Mouse (Mus musculus): ENCODE results near the gene Bpifc. TPM values are rescaled to one million over a fixed set of nuclear protein-coding genes. Genes with fewer than 3 reads are reported as not detected.

Gene Bpifc
- polyA plus RNA-seq, 1 experiment = not detected

- no peak for TF ChIP-seq GATA1 (IDR thresholded peaks at IDR 0.05; ENCODE audit: low read length)
- no peak for TF ChIP-seq TAL1 (IDR thresholded peaks at IDR 0.05; ENCODE audit: low read length)
- Histone ChIP-seq H3K4me1 (ENCODE audit: control insufficient read depth) (no peaks in the 10 kb centered on the region), H3K9me3 (ENCODE audit: control insufficient read depth, low read length) (no peaks in the 10 kb centered on the region), H3K27me3 (ENCODE audit: control insufficient read depth) (no peaks in the 10 kb centered on the region), H3K36me3 (ENCODE audit: control insufficient read depth) (no peaks in the 10 kb centered on the region), H3K4me3 (replicated peaks) (no peak overlapping the region)
Observed at GRCm38 (mm10) chr10:85967411-85968156, 44.1 kb downstream of the Bpifc start.

GRCm38 (mm10) chr10:85966476-85966875, 45.2 kb downstream of the Bpifc start:
- TF ChIP-seq GATA1 (IDR thresholded peaks at IDR 0.05; ENCODE audit: low read length) (no peak), TAL1 (IDR thresholded peaks at IDR 0.05; ENCODE audit: low read length) (no peak)
- H3K27me3 ChIP-seq (ENCODE audit: control insufficient read depth) = no peaks in the 10 kb centered on the region
- no peaks in the 10 kb centered on the region for H3K4me1 ChIP-seq (ENCODE audit: control insufficient read depth)
- no peaks in the 10 kb centered on the region for H3K36me3 ChIP-seq (ENCODE audit: control insufficient read depth)
- no peaks in the 10 kb centered on the region for H3K9me3 ChIP-seq (ENCODE audit: control insufficient read depth, low read length)
- H3K4me3 ChIP-seq (replicated peaks) = no peak overlapping the region

DNA sequence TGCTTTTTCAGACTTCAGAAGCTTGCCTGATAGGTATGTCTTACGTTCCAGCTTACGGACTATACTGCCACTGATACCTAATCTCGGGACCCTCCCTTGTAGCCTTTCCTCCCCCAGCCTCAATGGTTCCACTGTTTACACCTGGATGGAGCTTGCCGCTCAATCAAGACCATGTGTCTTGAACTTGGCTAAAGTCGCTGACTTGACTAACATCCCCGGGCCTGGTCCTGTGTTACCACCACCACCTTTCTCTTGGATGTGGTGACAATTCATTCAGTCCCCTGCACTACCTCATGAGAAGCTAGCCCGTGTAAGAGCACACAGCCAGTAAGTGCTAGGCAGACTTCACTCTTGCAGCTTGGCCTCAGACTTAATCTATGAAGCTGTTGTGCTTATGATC, 47.4 kb downstream of the Bpifc start:
- H3K27me3 ChIP-seq (ENCODE audit: control insufficient read depth) = peaks cover 8% of the 10 kb centered on the region; the same call in 1 of the 2 replicates
- no peaks in the 10 kb centered on the region for H3K36me3 ChIP-seq (ENCODE audit: control insufficient read depth)
- TF ChIP-seq GATA1 (IDR thresholded peaks at IDR 0.05; ENCODE audit: low read length) = no peak
- TF ChIP-seq TAL1 (IDR thresholded peaks at IDR 0.05; ENCODE audit: low read length) = no peak
- H3K9me3 ChIP-seq (ENCODE audit: control insufficient read depth, low read length) = no peaks in the 10 kb centered on the region
- no peaks in the 10 kb centered on the region for H3K4me1 ChIP-seq (ENCODE audit: control insufficient read depth)
- no peak overlapping the region for H3K4me3 ChIP-seq (replicated peaks)

GRCm38 (mm10) chr10:85962897-85963296, 48.8 kb downstream of the Bpifc start:
- TF ChIP-seq GATA1 (IDR thresholded peaks at IDR 0.05; ENCODE audit: low read length) (no peak), TAL1 (IDR thresholded peaks at IDR 0.05; ENCODE audit: low read length) (no peak)
- no peak overlapping the region for H3K4me3 ChIP-seq (replicated peaks)
- no peaks in the 10 kb centered on the region for H3K9me3 ChIP-seq (ENCODE audit: control insufficient read depth, low read length)
- peaks cover 3% of the 10 kb centered on the region for H3K4me1 ChIP-seq (ENCODE audit: control insufficient read depth)
- peaks cover 11% of the 10 kb centered on the region for H3K27me3 ChIP-seq (ENCODE audit: control insufficient read depth)
- H3K36me3 ChIP-seq (ENCODE audit: control insufficient read depth) = no peaks in the 10 kb centered on the region

DNA sequence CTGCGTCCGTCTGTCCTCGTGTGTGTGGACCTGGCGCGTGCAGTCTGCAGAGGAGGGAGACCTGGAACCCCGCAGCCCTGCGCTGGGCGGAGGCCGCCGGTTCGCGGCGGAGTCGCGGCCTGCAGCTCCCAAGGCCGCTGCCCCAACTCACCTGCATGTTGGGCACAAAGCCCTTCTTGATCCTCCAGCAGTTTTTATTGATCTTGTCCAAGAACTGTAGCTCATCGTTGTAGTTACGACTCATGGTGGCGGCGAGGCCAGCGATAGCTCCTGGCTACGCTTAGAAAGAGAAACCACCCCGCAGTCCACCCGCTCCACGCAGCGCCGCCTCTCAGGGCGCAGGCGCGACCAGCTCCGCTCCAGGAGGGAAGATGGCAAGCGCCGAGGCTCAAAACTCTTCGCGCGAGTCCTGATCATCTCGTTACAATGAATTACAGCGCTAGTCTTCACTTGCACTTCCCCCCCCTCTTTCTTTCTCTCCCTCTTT, 54.2 kb downstream of the Bpifc start, which contains the start of gene Rtcb:
TSS of gene Rtcb (minus strand) at position 360 of the 487 bp plus-strand sequence.
- peaks cover 11% of the 10 kb centered on the region for H3K27me3 ChIP-seq (ENCODE audit: control insufficient read depth)
- peak within 1 kb of the TSS; percentile 88 for H3K4me3 ChIP-seq (replicated peaks)
- H3K4me1 ChIP-seq (ENCODE audit: control insufficient read depth) = peaks cover 15% of the 10 kb centered on the region
- no peaks in the 10 kb centered on the region for H3K9me3 ChIP-seq (ENCODE audit: control insufficient read depth, low read length)
- peaks cover 32% of the 10 kb centered on the region for H3K36me3 ChIP-seq (ENCODE audit: control insufficient read depth)
- TF ChIP-seq GATA1 (IDR thresholded peaks at IDR 0.05; ENCODE audit: low read length) (no peak), TAL1 (IDR thresholded peaks at IDR 0.05; ENCODE audit: low read length) (no peak)

GRCm38 (mm10) chr10:85956871-85957419, 54.8 kb downstream of the Bpifc start:
- H3K4me1 ChIP-seq (ENCODE audit: control insufficient read depth) = peaks cover 15% of the 10 kb centered on the region
- H3K27me3 ChIP-seq (ENCODE audit: control insufficient read depth) = peaks cover 11% of the 10 kb centered on the region
- H3K4me3 ChIP-seq (replicated peaks) = peak overlapping the region; percentile 88
- no peak for TF ChIP-seq GATA1 (IDR thresholded peaks at IDR 0.05; ENCODE audit: low read length)
- no peak for TF ChIP-seq TAL1 (IDR thresholded peaks at IDR 0.05; ENCODE audit: low read length)
- peaks cover 38% of the 10 kb centered on the region for H3K36me3 ChIP-seq (ENCODE audit: control insufficient read depth)
- H3K9me3 ChIP-seq (ENCODE audit: control insufficient read depth, low read length) = no peaks in the 10 kb centered on the region

GRCm38 (mm10) chr10:85954429-85954828, 57.3 kb downstream of the Bpifc start:
- no peaks in the 10 kb centered on the region for H3K9me3 ChIP-seq (ENCODE audit: control insufficient read depth, low read length)
- no peak overlapping the region for H3K4me3 ChIP-seq (replicated peaks)
- no peak for TF ChIP-seq GATA1 (IDR thresholded peaks at IDR 0.05; ENCODE audit: low read length)
- no peak for TF ChIP-seq TAL1 (IDR thresholded peaks at IDR 0.05; ENCODE audit: low read length)
- H3K4me1 ChIP-seq (ENCODE audit: control insufficient read depth) = peaks cover 15% of the 10 kb centered on the region
- H3K36me3 ChIP-seq (ENCODE audit: control insufficient read depth) = peaks cover 61% of the 10 kb centered on the region
- peaks cover 3% of the 10 kb centered on the region; the same call in 1 of the 2 replicates for H3K27me3 ChIP-seq (ENCODE audit: control insufficient read depth)

- Histone ChIP-seq H3K4me3 (replicated peaks) (no peak overlapping the region), H3K27me3 (ENCODE audit: control insufficient read depth) (no peaks in the 10 kb centered on the region), H3K4me1 (ENCODE audit: control insufficient read depth) (peaks cover 13% of the 10 kb centered on the region), H3K36me3 (ENCODE audit: control insufficient read depth) (peaks cover 71% of the 10 kb centered on the region), H3K9me3 (ENCODE audit: control insufficient read depth, low read length) (no peaks in the 10 kb centered on the region)
- TF ChIP-seq TAL1 (IDR thresholded peaks at IDR 0.05; ENCODE audit: low read length) (no peak), GATA1 (IDR thresholded peaks at IDR 0.05; ENCODE audit: low read length) (no peak)
Observed at GRCm38 (mm10) chr10:85953401-85953800, 58.3 kb downstream of the Bpifc start.

DNA sequence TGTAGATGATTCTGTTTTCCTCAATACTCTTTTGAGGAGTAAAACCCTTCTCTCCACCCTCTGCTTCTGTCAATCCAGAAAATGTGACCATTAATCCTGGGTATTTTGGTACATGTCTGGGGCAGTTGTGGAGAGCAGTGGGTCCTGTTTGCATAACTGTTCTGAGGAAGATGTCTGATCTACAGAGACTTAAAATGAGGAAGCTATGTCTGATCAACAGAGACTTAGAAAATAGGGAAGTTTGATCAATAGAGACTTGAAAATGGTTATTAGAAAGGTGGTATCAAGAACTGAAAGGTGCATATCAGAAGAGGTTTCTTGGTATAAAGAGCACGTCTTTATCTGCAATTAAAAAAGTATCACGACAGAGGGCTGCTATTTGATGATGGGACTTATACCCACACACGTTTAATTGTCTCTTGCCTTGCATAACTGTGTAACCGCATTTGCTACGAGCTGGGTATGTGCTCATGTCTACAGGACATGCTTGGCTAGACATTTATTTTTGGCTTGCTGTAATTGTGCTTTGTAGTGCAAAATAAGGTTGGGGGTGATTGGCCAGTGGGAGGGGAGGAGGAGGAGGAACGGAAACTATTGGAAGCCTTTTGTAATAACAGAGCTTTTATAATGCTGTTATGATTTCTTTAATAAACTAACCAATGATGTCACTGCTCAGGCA, 59.8 kb downstream of the Bpifc start:
- no peaks in the 10 kb centered on the region for H3K27me3 ChIP-seq (ENCODE audit: control insufficient read depth)
- H3K4me1 ChIP-seq (ENCODE audit: control insufficient read depth) = peaks cover 7% of the 10 kb centered on the region
- TF ChIP-seq TAL1 (IDR thresholded peaks at IDR 0.05; ENCODE audit: low read length) (no peak), GATA1 (IDR thresholded peaks at IDR 0.05; ENCODE audit: low read length) (no peak)
- no peaks in the 10 kb centered on the region for H3K9me3 ChIP-seq (ENCODE audit: control insufficient read depth, low read length)
- peaks cover 85% of the 10 kb centered on the region for H3K36me3 ChIP-seq (ENCODE audit: control insufficient read depth)
- no peak overlapping the region for H3K4me3 ChIP-seq (replicated peaks)
